Mouse (Mus musculus): Measurements from ENCODE around the gene Plekhm1.
"Not testable (repeated sequence)": the region's sequence is repeated elsewhere in the genome, so short reads cannot be mapped to it uniquely, and the experiment has no call there.

- not testable (repeated sequence) for TF ChIP-seq POLR2A (IDR thresholded peaks at IDR 0.05; ENCODE audit: borderline replicate concordance, control insufficient read depth, low read depth, low read length); CTCF (IDR thresholded peaks at IDR 0.05; ENCODE audit: control insufficient read depth, insufficient read depth, low read length)
Observed at GRCm38 (mm10) chr11:103407136-103407535, 5.4 kb downstream of the Plekhm1 start.

Measured in bone marrow, adult 2 months (tissue).